Mouse (Mus musculus) liver, adult (tissue): ENCODE data around the gene Zwilch.

Experiments used
- GATA4 ChIP-seq: IDR thresholded peaks from 2 replicates; pipeline ENCODE4 v1.6.1; 2014; ENCODE audit warnings: mild to moderate bottlenecking, low read length; ENCODE audit not compliant: insufficient replicate concordance

The Zwilch gene

GRCm38 (mm10) chr9:64172816-64173665 is at the start of gene Zwilch, which contains the start of gene Rpl4:
Zwilch (minus strand) TSS chr9:64173104.
Rpl4 (plus strand) TSS chr9:64173375.
- peak; percentile 92 for TF ChIP-seq GATA4

GRCm38 (mm10) chr9:64222098-64222497 is 49.2 kb upstream of the Zwilch start:
- TF ChIP-seq GATA4: no peak

- TF ChIP-seq GATA4: no peak
Measured at GRCm38 (mm10) chr9:64221480-64221879, 48.6 kb upstream of the Zwilch start.

GRCm38 (mm10) chr9:64220603-64221002 is 47.7 kb upstream of the Zwilch start:
- TF ChIP-seq GATA4: no peak

GRCm38 (mm10) chr9:64219772-64220420 is 47.0 kb upstream of the Zwilch start:
- no peak for TF ChIP-seq GATA4

GRCm38 (mm10) chr9:64219305-64219704 is 46.4 kb upstream of the Zwilch start:
- no peak for TF ChIP-seq GATA4

GRCm38 (mm10) chr9:64217887-64218286 is 45.0 kb upstream of the Zwilch start:
- no peak for TF ChIP-seq GATA4

- TF ChIP-seq GATA4: no peak
Measured at GRCm38 (mm10) chr9:64216641-64217040, 43.7 kb upstream of the Zwilch start.

- TF ChIP-seq GATA4: no peak
Measured at GRCm38 (mm10) chr9:64216090-64216489, 43.2 kb upstream of the Zwilch start.

GRCm38 (mm10) chr9:64214452-64214851 is 41.5 kb upstream of the Zwilch start:
- TF ChIP-seq GATA4: no peak

- no peak for TF ChIP-seq GATA4
Measured at GRCm38 (mm10) chr9:64207509-64208084, 34.7 kb upstream of the Zwilch start.

- no peak for TF ChIP-seq GATA4
Measured at GRCm38 (mm10) chr9:64202866-64203265, 30.0 kb upstream of the Zwilch start.

- no peak for TF ChIP-seq GATA4
Measured at GRCm38 (mm10) chr9:64202331-64202730, 29.4 kb upstream of the Zwilch start.

- TF ChIP-seq GATA4: no peak
Measured at GRCm38 (mm10) chr9:64199897-64200296, 27.0 kb upstream of the Zwilch start.

- no peak for TF ChIP-seq GATA4
Measured at GRCm38 (mm10) chr9:64198068-64198762, 25.3 kb upstream of the Zwilch start.

GRCm38 (mm10) chr9:64197524-64197923 is 24.6 kb upstream of the Zwilch start:
- TF ChIP-seq GATA4: no peak

GRCm38 (mm10) chr9:64195554-64195953 is 22.6 kb upstream of the Zwilch start:
- TF ChIP-seq GATA4: no peak
